Mouse (Mus musculus): ENCODE data around the gene Senp3. TPM values are rescaled to one million over a fixed set of nuclear protein-coding genes. Genes with fewer than 3 reads are reported as not detected.
A peak's percentile ranks its signal among the peaks of the same experiment; 100 is the strongest.
"Not testable (repeated sequence)": the region's sequence is repeated elsewhere in the genome, so short reads cannot be mapped to it uniquely, and the experiment has no call there.

The Senp3 gene
- polyA plus RNA-seq, 1 experiment from 2014 or later = 105 TPM

DNA sequence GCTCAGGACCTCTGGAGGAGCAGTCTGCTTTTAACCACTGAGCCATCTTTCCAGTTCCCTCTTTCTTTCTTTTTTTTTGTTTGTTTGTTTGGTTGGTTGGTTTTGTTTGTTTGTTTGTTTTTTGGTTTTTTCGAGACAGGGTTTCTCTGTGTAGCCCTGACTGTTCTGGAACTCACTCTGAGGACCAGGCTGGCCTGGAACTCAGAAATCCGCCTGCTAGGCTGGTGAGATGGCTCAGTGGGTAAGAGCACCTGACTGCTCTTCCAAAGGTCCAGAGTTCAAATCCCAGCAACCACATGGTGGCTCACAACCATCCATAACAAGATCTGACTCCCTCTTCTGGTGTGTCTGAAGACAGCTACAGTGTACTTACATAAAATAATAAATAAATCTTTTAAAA is 57.5 kb downstream of the Senp3 start:
- not testable (repeated sequence) for H3K9ac ChIP-seq; H3K9me3 ChIP-seq; ATAC-seq (ENCODE audit: low read depth); H3K36me3 ChIP-seq; H3K4me2 ChIP-seq; H3K27me3 ChIP-seq; H3K4me3 ChIP-seq; H3K27ac ChIP-seq (replicated peaks)
- 88% methylated on average over 2 of the region's 2 CpGs for WGBS
- peaks cover 11% of the 10 kb centered on the region for H3K4me1 ChIP-seq (replicated peaks)

MicroRNAs within 50 kb of the gene (microRNA counts, 519-probe panel; counts per million panel counts)
- microRNA mmu-miR-1934 (not detected), microRNA mmu-miR-467f (3,038 counts per million, percentile 34 among the panel's probes with 10 or more counts)

Small RNAs within 50 kb of the gene (microRNA-seq; reads per million reads assigned to microRNA genes)
- gene Mir1934 = 2.1 reads per million, percentile 7 among the genes with 10 or more reads in this experiment
- not detected for gene Mir467f

Other genes with a start within 250 kb of the Senp3 start
- 2.2 and 2.7 TPM in 2 replicates for gene Dnah2, start 133.0 kb downstream of the Senp3 start, polyA plus RNA-seq (2015; fragmentation: Nextera tagmentation; extraction: Ambion mirVana)
- gene Efnb3, start 121.9 kb downstream of the Senp3 start, polyA plus RNA-seq (2015; fragmentation: Nextera tagmentation; extraction: Ambion mirVana) = 68.1 and 72.0 TPM in 2 replicates
- 18.1 and 19.7 TPM in 2 replicates for gene Wrap53, start 101.8 kb downstream of the Senp3 start, polyA plus RNA-seq (2015; fragmentation: Nextera tagmentation; extraction: Ambion mirVana)
- 76.0 and 77.6 TPM in 2 replicates for gene Trp53, start 101.7 kb downstream of the Senp3 start, polyA plus RNA-seq (2015; fragmentation: Nextera tagmentation; extraction: Ambion mirVana)
- gene Atp1b2, start 76.1 kb downstream of the Senp3 start, polyA plus RNA-seq (2015; fragmentation: Nextera tagmentation; extraction: Ambion mirVana) = 29.5 and 30.4 TPM in 2 replicates
- not detected in 2 replicates for gene Shbg, start 64.2 kb downstream of the Senp3 start, polyA plus RNA-seq (2015; fragmentation: Nextera tagmentation; extraction: Ambion mirVana)
- 22.6 and 27.5 TPM in 2 replicates for gene Sat2, start 60.1 kb downstream of the Senp3 start, polyA plus RNA-seq (2015; fragmentation: Nextera tagmentation; extraction: Ambion mirVana)
- 45.3 and 55.1 TPM in 2 replicates for gene Fxr2, start 49.1 kb downstream of the Senp3 start, polyA plus RNA-seq (2015; fragmentation: Nextera tagmentation; extraction: Ambion mirVana)
- gene Sox15, start 26.8 kb downstream of the Senp3 start, polyA plus RNA-seq (2015; fragmentation: Nextera tagmentation; extraction: Ambion mirVana) = not detected in 2 replicates
- gene Mpdu1, start 19.4 kb downstream of the Senp3 start, polyA plus RNA-seq (2015; fragmentation: Nextera tagmentation; extraction: Ambion mirVana) = 83.2 and 92.1 TPM in 2 replicates
- 9.8 and 11.3 TPM in 2 replicates for gene Cd68, start 15.9 kb downstream of the Senp3 start, polyA plus RNA-seq (2015; fragmentation: Nextera tagmentation; extraction: Ambion mirVana)
- gene Eif4a1, start 9.7 kb downstream of the Senp3 start, polyA plus RNA-seq (2015; fragmentation: Nextera tagmentation; extraction: Ambion mirVana) = 525 and 528 TPM in 2 replicates
- gene Tnfsf13, start 3.7 kb upstream of the Senp3 start, polyA plus RNA-seq (2015; fragmentation: Nextera tagmentation; extraction: Ambion mirVana) = 0.74 and 0.77 TPM in 2 replicates
- 3.3 and 3.5 TPM in 2 replicates for gene Tnfsf12, start 13.8 kb upstream of the Senp3 start, polyA plus RNA-seq (2015; fragmentation: Nextera tagmentation; extraction: Ambion mirVana)
- 1.4 and 1.8 TPM in 2 replicates for gene Tnfsfm13, start 14.0 kb upstream of the Senp3 start, polyA plus RNA-seq (2015; fragmentation: Nextera tagmentation; extraction: Ambion mirVana)
- gene Polr2a, start 76.6 kb upstream of the Senp3 start, polyA plus RNA-seq (2015; fragmentation: Nextera tagmentation; extraction: Ambion mirVana) = 22.9 and 27.2 TPM in 2 replicates
- gene Slc35g3, start 79.9 kb upstream of the Senp3 start, polyA plus RNA-seq (2015; fragmentation: Nextera tagmentation; extraction: Ambion mirVana) = 0.13 TPM in 1 of 2 replicates, not detected in the other
- gene Zbtb4, start 83.8 kb upstream of the Senp3 start, polyA plus RNA-seq (2015; fragmentation: Nextera tagmentation; extraction: Ambion mirVana) = 2.5 and 2.9 TPM in 2 replicates
- 2.4 and 4.5 TPM in 2 replicates for gene Chrnb1, start 113.9 kb upstream of the Senp3 start, polyA plus RNA-seq (2015; fragmentation: Nextera tagmentation; extraction: Ambion mirVana)
- gene Fgf11, start 119.8 kb upstream of the Senp3 start, polyA plus RNA-seq (2015; fragmentation: Nextera tagmentation; extraction: Ambion mirVana) = 6.8 and 8.9 TPM in 2 replicates
- gene Tmem102, start 123.5 kb upstream of the Senp3 start, polyA plus RNA-seq (2015; fragmentation: Nextera tagmentation; extraction: Ambion mirVana) = 0.74 and 1.4 TPM in 2 replicates
- gene Gm39566, start 133.2 kb upstream of the Senp3 start, polyA plus RNA-seq (2015; fragmentation: Nextera tagmentation; extraction: Ambion mirVana) = not detected in 2 replicates
- gene Spem2, start 136.4 kb upstream of the Senp3 start, polyA plus RNA-seq (2015; fragmentation: Nextera tagmentation; extraction: Ambion mirVana) = not detected in 2 replicates
- gene Spem1, start 140.1 kb upstream of the Senp3 start, polyA plus RNA-seq (2015; fragmentation: Nextera tagmentation; extraction: Ambion mirVana) = 0.43 and 0.98 TPM in 2 replicates
- 17.1 and 18.1 TPM in 2 replicates for gene Nlgn2, start 155.7 kb upstream of the Senp3 start, polyA plus RNA-seq (2015; fragmentation: Nextera tagmentation; extraction: Ambion mirVana)
- 321 and 416 TPM in 2 replicates for gene Tmem256, start 156.4 kb upstream of the Senp3 start, polyA plus RNA-seq (2015; fragmentation: Nextera tagmentation; extraction: Ambion mirVana)
- 62.5 and 65.6 TPM in 2 replicates for gene Plscr3, start 164.3 kb upstream of the Senp3 start, polyA plus RNA-seq (2015; fragmentation: Nextera tagmentation; extraction: Ambion mirVana)
- gene Tnk1, start 176.6 kb upstream of the Senp3 start, polyA plus RNA-seq (2015; fragmentation: Nextera tagmentation; extraction: Ambion mirVana) = 0.29 and 0.51 TPM in 2 replicates
- not detected in 2 replicates for gene Tmem95, start 195.9 kb upstream of the Senp3 start, polyA plus RNA-seq (2015; fragmentation: Nextera tagmentation; extraction: Ambion mirVana)
- 2.0 and 3.3 TPM in 2 replicates for gene Kctd11, start 199.3 kb upstream of the Senp3 start, polyA plus RNA-seq (2015; fragmentation: Nextera tagmentation; extraction: Ambion mirVana)
- 0.28 and 0.80 TPM in 2 replicates for gene Acap1, start 213.5 kb upstream of the Senp3 start, polyA plus RNA-seq (2015; fragmentation: Nextera tagmentation; extraction: Ambion mirVana)
- 10.9 and 11.7 TPM in 2 replicates for gene 2810408A11Rik, start 218.9 kb upstream of the Senp3 start, polyA plus RNA-seq (2015; fragmentation: Nextera tagmentation; extraction: Ambion mirVana)
- gene Neurl4, start 219.0 kb upstream of the Senp3 start, polyA plus RNA-seq (2015; fragmentation: Nextera tagmentation; extraction: Ambion mirVana) = 13.8 and 20.5 TPM in 2 replicates
- 60.4 and 76.5 TPM in 2 replicates for gene Gps2, start 231.8 kb upstream of the Senp3 start, polyA plus RNA-seq (2015; fragmentation: Nextera tagmentation; extraction: Ambion mirVana)
- gene Eif5a, start 239.9 kb upstream of the Senp3 start, polyA plus RNA-seq (2015; fragmentation: Nextera tagmentation; extraction: Ambion mirVana) = 1,157 and 1,178 TPM in 2 replicates

Measured in neural tube, embryonic 13.5 days (tissue).